Mouse (Mus musculus) kidney, adult 8-10 months (tissue): Measurements from ENCODE around the gene St5.

ENCODE experiments used
- DNase-seq, 2 experiments: peaks; one replicate each; pipeline ENCODE4 v3.0.0; 2022

The St5 gene

GRCm38 (mm10) chr7:109636086-109636792, 67.2 kb downstream of the St5 start:
- no peak for DNase-seq

GRCm38 (mm10) chr7:109633404-109634085, 69.9 kb downstream of the St5 start:
- no peak for DNase-seq

GRCm38 (mm10) chr7:109631330-109631729, 72.1 kb downstream of the St5 start:
- no peak for DNase-seq

GRCm38 (mm10) chr7:109629871-109630778, 73.3 kb downstream of the St5 start:
- DNase-seq, result no peak

- no peak for DNase-seq
Measured at GRCm38 (mm10) chr7:109628935-109629609, 74.3 kb downstream of the St5 start.

GRCm38 (mm10) chr7:109627851-109628250, 75.6 kb downstream of the St5 start:
- DNase-seq, result no peak

GRCm38 (mm10) chr7:109622234-109622838, 81.1 kb downstream of the St5 start:
- DNase-seq, result no peak

GRCm38 (mm10) chr7:109620967-109621366, 82.4 kb downstream of the St5 start:
- no peak for DNase-seq

GRCm38 (mm10) chr7:109620288-109620687, 83.1 kb downstream of the St5 start:
- DNase-seq, result no peak

- DNase-seq, result peak; percentile 55 to 75
Measured at GRCm38 (mm10) chr7:109618721-109619120, 84.7 kb downstream of the St5 start.

- DNase-seq, result peak; percentile 19 to 44
Measured at GRCm38 (mm10) chr7:109617838-109618237, 85.6 kb downstream of the St5 start.

- DNase-seq, result peak; percentile 79 to 91
Measured at GRCm38 (mm10) chr7:109616034-109616979, 87.1 kb downstream of the St5 start.

GRCm38 (mm10) chr7:109615601-109616000, 87.8 kb downstream of the St5 start:
- no peak for DNase-seq

GRCm38 (mm10) chr7:109614939-109615338, 88.5 kb downstream of the St5 start:
- DNase-seq, result no peak

GRCm38 (mm10) chr7:109613531-109614021, 89.8 kb downstream of the St5 start:
- DNase-seq, result peak in 1 of 2 experiments; percentile 16

GRCm38 (mm10) chr7:109613051-109613450, 90.4 kb downstream of the St5 start:
- DNase-seq, result no peak

- no peak for DNase-seq
Measured at GRCm38 (mm10) chr7:109612531-109612930, 90.9 kb downstream of the St5 start.

GRCm38 (mm10) chr7:109610348-109610747, 93.1 kb downstream of the St5 start:
- no peak for DNase-seq

GRCm38 (mm10) chr7:109609565-109610345, 93.7 kb downstream of the St5 start:
- DNase-seq, result no peak

GRCm38 (mm10) chr7:109608831-109609230, 94.6 kb downstream of the St5 start:
- no peak for DNase-seq
